Comparison of ENCODE assay signal across 11 mouse cellular contexts in the genomic region with DNA sequence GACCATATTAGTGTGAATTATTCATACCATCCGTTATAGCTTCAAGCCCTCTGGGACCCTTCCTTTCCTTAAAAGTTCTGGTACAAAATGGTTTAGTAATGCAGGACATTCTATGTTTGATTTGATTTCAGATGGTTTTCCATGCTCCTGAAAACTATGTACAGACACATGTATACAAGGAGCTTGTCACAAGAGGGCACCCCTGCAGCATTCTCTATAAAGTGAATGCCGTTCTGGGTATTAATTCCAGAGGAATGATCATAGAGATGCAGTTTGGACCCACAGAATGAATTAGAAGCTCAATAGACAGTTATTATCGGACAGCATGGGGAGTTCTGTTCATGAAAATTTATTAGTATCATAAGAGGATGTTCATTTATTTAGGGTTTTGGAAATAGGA. TPM values are rescaled to one million over a fixed set of nuclear protein-coding genes. Genes with fewer than 3 reads are reported as not detected.
DNase-seq lines count a peak whose midpoint lies in the region; ATAC-seq and TF ChIP-seq lines count a peak whose summit lies in the region.
"Had no signal": no experiment of that assay in that cellular context is flagged by ENCODE, and none has a peak within 500 bp of the region (broad histone marks: within the 10 kb centered on the region; RNA-seq: fewer than 3 reads in every experiment).

No protein-coding gene starts in this region.

- 33% methylated on average over 3 of the region's 3 CpGs for WGBS in kidney, adult 2 months
- 37% methylated on average over 3 of the region's 3 CpGs for WGBS in kidney, embryonic 15.5 days
- 34% methylated on average over 3 of the region's 3 CpGs for WGBS in lung, postnatal 0 days
- 30% methylated on average over 3 of the region's 3 CpGs for WGBS in embryonic facial prominence, embryonic 14.5 days
- WGBS in forebrain, embryonic 15.5 days, result 22% methylated on average over 3 of the region's 3 CpGs

- no peak for ATAC-seq in kidney, embryonic 15.5 days (replicated peaks; ENCODE audit: low FRiP score)
- ATAC-seq in lung, postnatal 0 days, result no peak
- no peak for ATAC-seq in embryonic facial prominence, embryonic 14.5 days (ENCODE audit: low read depth)
- no peak for ATAC-seq in forebrain, embryonic 15.5 days (replicated peaks)
- ATAC-seq: forebrain, embryonic 16.5 days had no signal

- H3K36me3 ChIP-seq in kidney, adult 2 months (ENCODE audit: control insufficient read depth, insufficient read depth, low read length), result no peaks in the 10 kb centered on the region
- H3K36me3 ChIP-seq in kidney, embryonic 15.5 days, result no peaks in the 10 kb centered on the region
- no peaks in the 10 kb centered on the region for H3K36me3 ChIP-seq in lung, postnatal 0 days (ENCODE audit: insufficient read depth, low read length)
- H3K36me3 ChIP-seq in embryonic facial prominence, embryonic 14.5 days (ENCODE audit: control insufficient read depth, insufficient read depth, low read length), result no peaks in the 10 kb centered on the region
- H3K36me3 ChIP-seq in forebrain, embryonic 15.5 days, result no peaks in the 10 kb centered on the region
- H3K36me3 ChIP-seq: limb, embryonic 12.5 days; neural tube, embryonic 15.5 days had no signal

- TF ChIP-seq CTCF in kidney, adult 2 months (conservative IDR thresholded peaks at IDR 0.05; ENCODE audit: insufficient read depth, insufficient read length, low read depth, low read length), result no peak
- peak; percentile 58 for TF ChIP-seq CTCF in lung, postnatal 0 days (IDR thresholded peaks at IDR 0.05)

- no peaks in the 10 kb centered on the region for H3K9me3 ChIP-seq in kidney, embryonic 15.5 days (replicated peaks)
- no peaks in the 10 kb centered on the region for H3K9me3 ChIP-seq in lung, postnatal 0 days (ENCODE audit: low read length)
- H3K9me3 ChIP-seq in embryonic facial prominence, embryonic 14.5 days (ENCODE audit: control insufficient read depth, low read length), result no peaks in the 10 kb centered on the region
- no peaks in the 10 kb centered on the region for H3K9me3 ChIP-seq in forebrain, embryonic 15.5 days
- H3K9me3 ChIP-seq: limb, embryonic 12.5 days; neural tube, embryonic 15.5 days had no signal

- H3K4me3 ChIP-seq in kidney, adult 2 months (ENCODE audit: insufficient read depth, low read depth, low read length), result no peak overlapping the region
- no peak overlapping the region for H3K4me3 ChIP-seq in kidney, embryonic 15.5 days (replicated peaks)
- no peak overlapping the region for H3K4me3 ChIP-seq in lung, postnatal 0 days (ENCODE audit: low read depth, low read length)
- H3K4me3 ChIP-seq in embryonic facial prominence, embryonic 14.5 days (ENCODE audit: low read depth, low read length), result no peak overlapping the region
- no peak overlapping the region for H3K4me3 ChIP-seq in forebrain, embryonic 15.5 days
- H3K4me3 ChIP-seq: limb, embryonic 12.5 days; neural tube, embryonic 15.5 days had no signal

- no peak for TF ChIP-seq POLR2A in kidney, adult 2 months (IDR thresholded peaks at IDR 0.05; ENCODE audit: low read depth, low read length)

- H3K27me3 ChIP-seq in kidney, adult 2 months (replicated peaks; ENCODE audit: control insufficient read depth, insufficient read depth, low read length), result no peaks in the 10 kb centered on the region
- no peaks in the 10 kb centered on the region for H3K27me3 ChIP-seq in kidney, embryonic 15.5 days
- H3K27me3 ChIP-seq in lung, postnatal 0 days (replicated peaks; ENCODE audit: insufficient read depth, low read length), result no peaks in the 10 kb centered on the region
- no peaks in the 10 kb centered on the region for H3K27me3 ChIP-seq in embryonic facial prominence, embryonic 14.5 days (replicated peaks; ENCODE audit: control insufficient read depth, insufficient read depth, low read length)
- no peaks in the 10 kb centered on the region for H3K27me3 ChIP-seq in forebrain, embryonic 15.5 days
- H3K27me3 ChIP-seq: limb, embryonic 12.5 days; neural tube, embryonic 15.5 days had no signal

- no peak overlapping the region for H3K4me2 ChIP-seq in kidney, embryonic 15.5 days
- H3K4me2 ChIP-seq in lung, postnatal 0 days (replicated peaks; ENCODE audit: low read depth, low read length), result no peak overlapping the region
- H3K4me2 ChIP-seq in embryonic facial prominence, embryonic 14.5 days (ENCODE audit: low read depth, low read length), result no peak overlapping the region
- H3K4me2 ChIP-seq in forebrain, embryonic 15.5 days (replicated peaks), result no peak overlapping the region
- H3K4me2 ChIP-seq: limb, embryonic 12.5 days; neural tube, embryonic 15.5 days had no signal

- no peaks in the 10 kb centered on the region; the same call in 1 of the 2 replicates for H3K4me1 ChIP-seq in kidney, adult 2 months (ENCODE audit: control insufficient read depth, insufficient read depth, low read length)
- H3K4me1 ChIP-seq in kidney, embryonic 15.5 days, result peaks cover 21% of the 10 kb centered on the region
- H3K4me1 ChIP-seq in lung, postnatal 0 days (ENCODE audit: insufficient read depth, low read depth, low read length), result peaks cover 6% of the 10 kb centered on the region; the same call in 1 of the 2 replicates
- peaks cover 15% of the 10 kb centered on the region for H3K4me1 ChIP-seq in embryonic facial prominence, embryonic 14.5 days (ENCODE audit: control insufficient read depth, insufficient read depth, low read length)
- peaks cover 20% of the 10 kb centered on the region for H3K4me1 ChIP-seq in forebrain, embryonic 15.5 days

- H3K27ac ChIP-seq in kidney, adult 2 months (ENCODE audit: insufficient read depth, low read depth, low read length), result no peak overlapping the region
- H3K27ac ChIP-seq in kidney, embryonic 15.5 days, result no peak overlapping the region
- H3K27ac ChIP-seq in lung, postnatal 0 days (ENCODE audit: low read length), result no peak overlapping the region
- H3K27ac ChIP-seq in embryonic facial prominence, embryonic 14.5 days (replicated peaks; ENCODE audit: low read depth, low read length), result no peak overlapping the region
- no peak overlapping the region for H3K27ac ChIP-seq in forebrain, embryonic 15.5 days (replicated peaks)
- H3K27ac ChIP-seq: limb, embryonic 12.5 days; neural tube, embryonic 15.5 days had no signal

- H3K9ac ChIP-seq in kidney, embryonic 15.5 days, result no peak overlapping the region
- H3K9ac ChIP-seq in lung, postnatal 0 days (replicated peaks; ENCODE audit: low read depth), result no peak overlapping the region
- H3K9ac ChIP-seq in embryonic facial prominence, embryonic 14.5 days (ENCODE audit: low read depth, low read length), result no peak overlapping the region
- H3K9ac ChIP-seq in forebrain, embryonic 15.5 days (replicated peaks), result no peak overlapping the region
- H3K9ac ChIP-seq: limb, embryonic 12.5 days; neural tube, embryonic 15.5 days had no signal

- TF ChIP-seq EP300 in lung, postnatal 0 days (IDR thresholded peaks at IDR 0.05), result no peak

- DNase-seq in cerebellum, postnatal 10 days, result peak; percentile 74
- no peak for DNase-seq in cerebellum, adult 11-12 months
- DNase-seq in kidney, adult 2 months, result peak; percentile 19
- DNase-seq in lung, postnatal 0 days (ENCODE audit: low spot score), result peak; percentile 32
- no peak for DNase-seq in lung, postnatal 14 days
- DNase-seq in embryonic facial prominence, embryonic 14.5 days (ENCODE audit: low spot score), result peak; percentile 62

RNA-seq across cellular contexts. Expression of gene Zfp949, which starts 2.3 kb away (rescaled TPM):
- 3.4 and 4.4 TPM in 2 replicates for polyA plus RNA-seq in kidney, adult 2 months (2012; rRNA removed)
- polyA plus RNA-seq in kidney, embryonic 15.5 days (2015; fragmentation: Nextera tagmentation; extraction: Ambion mirVana), result 10.7 and 10.8 TPM in 2 replicates
- polyA plus RNA-seq in lung, postnatal 0 days (2015; fragmentation: Nextera tagmentation; extraction: Ambion mirVana), result 10.5 and 11.5 TPM in 2 replicates
- 9.0 and 10.5 TPM in 2 replicates for polyA plus RNA-seq in embryonic facial prominence, embryonic 14.5 days (2014; fragmentation: Nextera tagmentation; extraction: Ambion mirVana)
- polyA plus RNA-seq in forebrain, embryonic 15.5 days (2015; fragmentation: Nextera tagmentation; extraction: Ambion mirVana), result 17.1 and 18.5 TPM in 2 replicates

RNA-seq across cellular contexts. Expression of gene Trim43a, which starts 35.2 kb away (rescaled TPM):
- not detected in 2 replicates for polyA plus RNA-seq in kidney, adult 2 months (2012; rRNA removed)
- polyA plus RNA-seq in kidney, embryonic 15.5 days (2015; fragmentation: Nextera tagmentation; extraction: Ambion mirVana), result 0.08 and 0.18 TPM in 2 replicates
- polyA plus RNA-seq in lung, postnatal 0 days (2015; fragmentation: Nextera tagmentation; extraction: Ambion mirVana), result 0.08 TPM in 1 of 2 replicates, not detected in the other
- polyA plus RNA-seq in embryonic facial prominence, embryonic 14.5 days (2014; fragmentation: Nextera tagmentation; extraction: Ambion mirVana), result not detected in 2 replicates
- 0.20 and 0.27 TPM in 2 replicates for polyA plus RNA-seq in forebrain, embryonic 15.5 days (2015; fragmentation: Nextera tagmentation; extraction: Ambion mirVana)
- polyA plus RNA-seq: limb, embryonic 12.5 days had no signal

Comparison
In these comparisons a context has a peak if more than half of its experiments do, and no peak if none do; other contexts are left out.
1. DNase-seq: peak in cerebellum, postnatal 10 days (2 of 2), kidney, adult 2 months (single experiment), lung, postnatal 0 days (single experiment) and embryonic facial prominence, embryonic 14.5 days (single experiment); none in cerebellum, adult 11-12 months (single experiment) and lung, postnatal 14 days (single experiment).